Mouse (Mus musculus) kidney, embryonic 16.5 days (tissue): Measurements from ENCODE around the gene Nr2c1. TPM values are rescaled to one million over a fixed set of nuclear protein-coding genes. Genes with fewer than 3 reads are reported as not detected.

ENCODE experiments used
- ATAC-seq: fragments of 200-750 bp; cut with Nextera tagmentation; 2 replicates; pipeline ENCODE4 v1.8.0; 2017; ENCODE audit warnings: moderate TSS enrichment; ENCODE audit not compliant: low FRiP score, low TSS enrichment
- H3K27ac ChIP-seq: fragments of 300-500 bp; sonication (generic); 2 replicates; pipeline ENCODE4 v1.5.1; 2014; ENCODE audit warnings: low read length
- H3K27me3 ChIP-seq: fragments of 300-500 bp; sonication (generic); 2 replicates; pipeline ENCODE4 v1.6.1; 2014; ENCODE audit warnings: low read length, control low read depth, mixed read lengths; ENCODE audit not compliant: insufficient read depth
- H3K36me3 ChIP-seq: fragments of 300-500 bp; sonication (generic); 2 replicates; pipeline ENCODE4 v1.6.1; 2014; ENCODE audit warnings: low read length, control low read depth, mixed read lengths; ENCODE audit not compliant: insufficient read depth
- H3K4me1 ChIP-seq: fragments of 300-500 bp; sonication (generic); 2 replicates; pipeline ENCODE4 v1.6.1; 2014; ENCODE audit warnings: low read length, control low read depth, mixed read lengths; ENCODE audit not compliant: insufficient read depth
- H3K4me2 ChIP-seq: fragments of 300-500 bp; sonication (generic); replicated peaks from 2 replicates; pipeline ENCODE4 v1.6.1; 2014; ENCODE audit warnings: low read depth, low read length
- H3K4me3 ChIP-seq: fragments of 300-500 bp; sonication (generic); 2 replicates; pipeline ENCODE4 v1.5.1; 2014; ENCODE audit warnings: mild to moderate bottlenecking, low read length
- H3K9ac ChIP-seq: fragments of 300-500 bp; sonication (generic); replicated peaks from 2 replicates; pipeline ENCODE4 v1.6.1; 2014; ENCODE audit warnings: low read length
- H3K9me3 ChIP-seq: fragments of 300-500 bp; sonication (generic); 2 replicates; pipeline ENCODE4 v1.6.1; 2016; ENCODE audit warnings: low read length, control low read depth
- WGBS: fragments of 180-500 bp; shearing (Covaris S2); extraction: QIAGEN DNeasy Blood & Tissue Kit; methylation state at CpG from one replicate; pipeline ENCODE4 v1.1.7; 2014; 5-methylcytosine and 5-hydroxymethylcytosine counted together
- polyA plus RNA-seq: library from polyadenylated mRNA; unstranded; fragments of >200 nt; fragmentation: Nextera tagmentation; extraction: Ambion mirVana; gene quantifications from 2 replicates; pipeline ENCODE4 v1.2.1, GENCODE M21; 2015

Nr2c1 gene
- polyA plus RNA-seq, 1 experiment from 2014 or later, result 9.5 TPM

DNA sequence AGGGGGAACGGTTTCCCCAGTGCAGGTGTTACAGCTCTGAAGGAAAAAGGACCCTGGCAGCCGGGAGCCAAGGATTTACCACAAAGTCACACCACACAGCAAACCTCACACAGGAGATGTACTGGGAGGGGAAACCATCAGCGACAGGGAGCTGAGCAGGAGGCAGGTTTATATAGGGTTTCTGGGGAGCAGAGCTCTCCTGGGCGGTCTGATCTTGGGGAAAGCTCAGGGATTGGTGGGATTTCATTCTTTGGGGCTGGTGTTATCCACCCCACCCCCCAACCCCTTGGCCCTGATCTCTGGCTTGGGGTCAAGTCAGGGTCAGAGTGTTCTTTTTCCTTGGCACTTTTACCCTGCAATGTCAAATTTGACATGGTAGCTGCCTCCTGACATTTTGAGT lies 11.6 kb downstream of the Nr2c1 start:
- no peaks in the 10 kb centered on the region for H3K4me1 ChIP-seq
- no peak for ATAC-seq
- no peak overlapping the region for H3K4me3 ChIP-seq
- no peak overlapping the region for H3K27ac ChIP-seq
- H3K27me3 ChIP-seq, result no peaks in the 10 kb centered on the region
- peaks cover 29% of the 10 kb centered on the region for H3K36me3 ChIP-seq
- no peak overlapping the region for H3K4me2 ChIP-seq
- H3K9ac ChIP-seq, result no peak overlapping the region
- WGBS, result 88% methylated on average over 4 of the region's 4 CpGs
- no peaks in the 10 kb centered on the region for H3K9me3 ChIP-seq

DNA sequence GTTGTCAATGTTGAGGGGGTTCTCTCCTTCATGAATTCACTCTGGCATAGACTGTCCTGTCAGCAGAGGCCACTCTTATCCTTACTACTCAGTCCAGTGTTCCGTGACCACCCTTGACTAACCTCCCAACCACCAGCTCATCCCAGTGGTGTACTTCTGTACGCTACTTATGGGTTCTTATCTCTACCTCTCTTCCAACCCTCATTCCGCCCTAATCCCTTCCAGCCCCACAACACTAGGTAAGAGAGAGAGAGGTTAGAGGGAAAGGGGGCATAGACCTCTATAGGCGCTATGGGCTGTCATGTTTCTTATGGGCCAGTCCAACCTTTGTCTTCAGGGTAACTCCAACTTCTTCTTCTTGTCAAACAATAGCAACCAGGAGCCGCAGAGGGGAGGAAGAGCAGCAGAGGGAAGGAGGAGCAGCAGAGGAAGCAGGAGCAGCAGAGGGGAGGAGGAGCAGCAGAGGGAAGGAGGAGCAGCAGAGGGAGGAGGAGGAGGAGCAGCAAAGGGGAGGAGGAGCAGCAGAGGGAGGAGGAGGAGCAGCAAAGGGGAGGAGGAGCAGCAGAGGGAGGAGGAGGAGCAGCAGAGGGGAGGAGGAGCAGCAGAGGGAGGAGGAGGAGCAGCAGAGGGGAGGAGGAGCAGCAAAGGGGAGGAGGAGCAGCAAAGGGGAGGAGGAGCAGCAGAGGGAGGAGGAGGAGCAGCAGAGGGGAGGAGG lies 13.4 kb downstream of the Nr2c1 start:
- no peak for ATAC-seq
- H3K27ac ChIP-seq, result no peak overlapping the region
- H3K9ac ChIP-seq, result no peak overlapping the region
- H3K4me2 ChIP-seq, result no peak overlapping the region
- H3K36me3 ChIP-seq, result peaks cover 34% of the 10 kb centered on the region
- H3K9me3 ChIP-seq, result no peaks in the 10 kb centered on the region
- H3K4me3 ChIP-seq, result no peak overlapping the region
- 91% methylated on average over 5 of the region's 5 CpGs for WGBS
- H3K27me3 ChIP-seq, result no peaks in the 10 kb centered on the region
- no peaks in the 10 kb centered on the region for H3K4me1 ChIP-seq

DNA sequence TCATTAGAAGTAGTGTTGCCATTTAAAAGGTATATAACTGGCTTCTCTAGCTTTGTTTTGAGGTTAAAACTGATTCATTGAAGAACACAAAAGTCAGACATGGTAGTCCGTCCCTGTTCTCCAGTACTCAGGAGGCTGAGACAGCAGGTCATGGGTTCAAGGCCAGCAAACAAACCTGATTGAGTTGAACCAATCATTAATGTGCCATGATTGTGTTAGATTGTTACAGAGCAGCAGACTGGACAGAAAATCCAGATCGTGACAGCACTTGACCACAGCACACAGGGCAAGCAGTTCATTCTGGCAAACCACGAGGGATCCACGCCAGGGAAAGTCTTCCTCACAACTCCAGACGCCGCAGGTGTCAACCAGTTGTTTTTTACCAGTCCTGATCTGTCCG lies 14.2 kb downstream of the Nr2c1 start:
- Histone ChIP-seq H3K9me3 (no peaks in the 10 kb centered on the region), H3K27me3 (no peaks in the 10 kb centered on the region), H3K36me3 (peaks cover 33% of the 10 kb centered on the region), H3K9ac (no peak overlapping the region), H3K27ac (no peak overlapping the region), H3K4me1 (no peaks in the 10 kb centered on the region), H3K4me2 (no peak overlapping the region), H3K4me3 (no peak overlapping the region)
- 94% methylated on average over 7 of the region's 7 CpGs for WGBS
- ATAC-seq, result no peak

DNA sequence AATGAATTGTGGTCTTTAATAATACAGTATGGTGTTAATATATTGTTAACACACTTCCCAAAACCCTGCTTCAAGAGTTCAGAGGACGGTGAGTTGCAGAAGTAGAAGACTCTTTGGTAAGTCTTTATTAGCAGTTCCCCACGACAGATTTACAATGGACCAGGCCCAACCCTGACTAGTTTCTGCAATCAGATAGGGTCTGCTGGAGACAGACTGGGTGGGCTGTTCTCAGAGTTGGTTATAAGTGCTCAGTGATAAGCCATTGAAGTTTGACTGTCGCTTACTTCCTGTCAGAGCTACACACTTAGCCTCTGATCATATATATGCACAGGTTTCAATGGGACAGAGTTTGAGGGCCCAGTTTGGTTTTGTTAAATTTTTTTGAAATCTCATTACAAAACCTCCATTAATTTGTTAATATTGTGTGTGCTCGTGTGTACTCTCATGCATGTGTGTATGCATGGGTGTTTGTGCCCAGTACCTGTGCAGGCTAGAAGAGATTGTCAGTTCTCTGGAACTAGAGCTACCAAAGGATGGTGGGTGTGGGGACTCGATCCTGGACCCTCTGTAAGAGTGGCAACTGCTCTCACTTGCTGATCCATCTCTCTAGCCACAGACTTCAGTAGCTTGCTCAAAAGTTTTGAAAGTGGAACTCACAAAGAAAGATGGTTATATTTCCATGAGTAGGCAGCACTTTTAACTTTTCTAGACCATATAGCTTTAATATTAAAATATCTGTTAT lies 16.5 kb downstream of the Nr2c1 start:
- Histone ChIP-seq H3K27ac (no peak overlapping the region), H3K4me2 (no peak overlapping the region), H3K4me3 (no peak overlapping the region), H3K4me1 (no peaks in the 10 kb centered on the region), H3K36me3 (peaks cover 41% of the 10 kb centered on the region), H3K9me3 (no peaks in the 10 kb centered on the region), H3K9ac (no peak overlapping the region), H3K27me3 (no peaks in the 10 kb centered on the region)
- 76% methylated on average over 5 of the region's 5 CpGs for WGBS
- ATAC-seq, result no peak

DNA sequence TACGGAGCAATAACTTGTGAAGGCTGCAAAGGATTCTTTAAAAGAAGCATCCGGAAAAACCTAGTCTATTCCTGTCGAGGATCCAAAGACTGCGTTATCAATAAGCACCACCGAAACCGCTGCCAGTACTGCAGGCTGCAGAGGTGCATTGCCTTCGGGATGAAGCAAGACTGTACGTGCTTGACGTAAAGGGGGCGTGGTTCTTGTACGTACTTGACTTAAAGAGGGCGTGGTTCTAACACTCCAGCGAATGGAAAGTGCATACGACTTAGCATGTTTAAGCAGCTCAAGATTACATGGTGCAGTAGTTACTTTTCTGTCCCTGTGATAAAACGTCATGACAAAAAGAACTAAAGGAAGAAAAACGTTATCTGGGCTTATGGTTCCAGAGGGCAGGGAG lies 17.6 kb downstream of the Nr2c1 start:
- Histone ChIP-seq H3K4me1 (no peaks in the 10 kb centered on the region), H3K9me3 (0 out of 2 replicates have a peak, but pooled peaks cover 3% of the 10 kb centered on the region), H3K4me3 (no peak overlapping the region), H3K4me2 (no peak overlapping the region), H3K27me3 (no peaks in the 10 kb centered on the region), H3K36me3 (peaks cover 48% of the 10 kb centered on the region), H3K9ac (no peak overlapping the region), H3K27ac (no peak overlapping the region)
- 91% methylated on average over 16 of the region's 16 CpGs for WGBS
- no peak for ATAC-seq

DNA sequence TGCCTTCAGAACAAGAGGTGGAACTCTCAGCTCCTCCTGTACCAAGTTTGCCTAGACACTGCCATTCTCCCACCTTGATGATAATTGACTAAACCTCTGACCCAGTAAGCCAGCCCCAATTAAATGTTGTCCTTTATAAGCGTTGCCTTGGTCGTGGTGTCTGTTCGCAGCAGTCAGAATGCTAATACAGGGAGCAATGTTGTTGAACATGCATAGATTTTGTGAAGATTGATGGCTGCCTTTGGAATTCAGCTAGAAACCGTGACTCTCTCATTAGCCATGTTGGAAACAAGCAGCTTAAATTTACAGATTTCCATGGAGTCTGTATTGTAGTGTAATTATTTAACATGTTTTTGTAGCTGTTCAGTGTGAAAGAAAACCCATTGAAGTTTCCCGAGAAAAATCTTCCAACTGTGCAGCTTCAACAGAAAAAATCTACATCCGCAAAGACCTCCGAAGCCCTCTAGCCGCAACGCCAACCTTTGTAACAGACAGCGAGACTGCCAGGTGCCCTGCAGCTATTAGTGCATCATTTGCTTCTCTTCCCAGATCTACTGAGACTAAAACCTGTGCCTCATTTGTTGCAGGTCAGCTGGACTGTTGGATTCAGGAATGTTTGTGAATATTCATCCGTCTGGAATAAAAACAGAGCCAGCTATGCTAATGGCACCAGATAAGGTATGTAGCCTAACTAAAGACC lies 19.4 kb downstream of the Nr2c1 start:
- Histone ChIP-seq H3K36me3 (peaks cover 48% of the 10 kb centered on the region), H3K4me3 (no peak overlapping the region), H3K9ac (no peak overlapping the region), H3K4me1 (no peaks in the 10 kb centered on the region), H3K27ac (no peak overlapping the region), H3K27me3 (no peaks in the 10 kb centered on the region), H3K4me2 (no peak overlapping the region), H3K9me3 (0 out of 2 replicates have a peak, but pooled peaks cover 3% of the 10 kb centered on the region)
- WGBS, result 92% methylated on average over 11 of the region's 11 CpGs
- ATAC-seq, result no peak

DNA sequence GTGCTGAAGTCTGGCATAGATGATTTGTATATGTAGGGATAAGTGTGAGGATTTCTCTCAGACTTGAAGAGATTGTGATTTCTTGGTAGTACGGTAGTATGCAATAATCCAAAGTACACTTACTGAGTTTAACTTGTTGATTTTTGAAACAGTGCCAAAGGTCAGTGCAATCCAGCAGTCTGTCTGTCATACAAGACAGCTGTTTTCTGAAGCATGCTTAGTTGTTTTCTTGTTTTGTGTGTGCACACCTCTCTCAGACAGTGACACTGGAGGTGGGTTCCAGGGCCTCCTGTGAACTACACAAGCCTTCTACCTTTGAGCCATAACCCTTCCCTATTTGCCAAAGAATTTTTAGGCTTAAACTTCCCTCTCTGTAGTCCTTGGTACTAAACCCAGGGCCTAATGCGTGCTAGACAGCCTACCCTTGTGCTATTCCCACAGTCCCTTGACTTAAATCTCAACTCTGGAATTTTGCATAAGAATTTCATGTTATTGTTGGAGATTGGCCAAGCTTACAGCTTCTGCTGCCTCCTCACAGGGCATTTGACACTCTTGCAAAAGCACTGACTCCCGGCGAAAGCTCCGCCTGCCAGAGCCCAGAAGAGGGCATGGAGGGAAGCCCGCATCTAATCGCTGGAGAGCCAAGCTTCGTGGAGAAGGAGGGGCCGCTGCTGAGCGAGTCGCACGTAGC lies 23.8 kb downstream of the Nr2c1 start:
- Histone ChIP-seq H3K4me1 (no peaks in the 10 kb centered on the region), H3K9me3 (0 out of 2 replicates have a peak, but pooled peaks cover 3% of the 10 kb centered on the region), H3K4me2 (no peak overlapping the region), H3K27me3 (no peaks in the 10 kb centered on the region), H3K9ac (no peak overlapping the region), H3K4me3 (no peak overlapping the region), H3K27ac (no peak overlapping the region), H3K36me3 (peaks cover 58% of the 10 kb centered on the region)
- WGBS, result 53% methylated on average over 12 of the region's 12 CpGs
- ATAC-seq, result no peak; the same call in 1 of the 2 replicates

DNA sequence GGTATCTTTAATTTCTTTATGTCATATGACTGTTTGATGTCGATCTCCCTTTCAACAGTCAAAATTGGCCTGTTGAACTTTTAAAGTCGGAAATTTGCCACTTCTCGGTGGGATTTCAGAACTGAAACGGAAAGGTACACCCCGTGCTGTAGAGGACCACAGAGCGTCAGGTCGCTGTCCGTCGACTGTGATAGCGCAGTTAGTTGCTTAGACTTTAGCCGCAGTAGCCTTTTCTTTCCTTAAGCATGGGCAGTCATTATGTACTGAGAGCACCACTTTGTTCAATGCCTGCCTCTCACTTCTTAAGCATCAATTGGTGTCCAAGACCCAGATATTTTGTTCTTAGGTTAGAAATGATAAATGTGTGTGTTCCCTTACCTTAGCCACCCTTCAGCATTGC lies 24.3 kb downstream of the Nr2c1 start:
- 79% methylated on average over 11 of the region's 11 CpGs for WGBS
- Histone ChIP-seq H3K4me3 (no peak overlapping the region), H3K27ac (no peak overlapping the region), H3K9ac (no peak overlapping the region), H3K9me3 (0 out of 2 replicates have a peak, but pooled peaks cover 3% of the 10 kb centered on the region), H3K36me3 (peaks cover 57% of the 10 kb centered on the region), H3K4me2 (no peak overlapping the region), H3K27me3 (no peaks in the 10 kb centered on the region), H3K4me1 (no peaks in the 10 kb centered on the region)
- no peak for ATAC-seq

DNA sequence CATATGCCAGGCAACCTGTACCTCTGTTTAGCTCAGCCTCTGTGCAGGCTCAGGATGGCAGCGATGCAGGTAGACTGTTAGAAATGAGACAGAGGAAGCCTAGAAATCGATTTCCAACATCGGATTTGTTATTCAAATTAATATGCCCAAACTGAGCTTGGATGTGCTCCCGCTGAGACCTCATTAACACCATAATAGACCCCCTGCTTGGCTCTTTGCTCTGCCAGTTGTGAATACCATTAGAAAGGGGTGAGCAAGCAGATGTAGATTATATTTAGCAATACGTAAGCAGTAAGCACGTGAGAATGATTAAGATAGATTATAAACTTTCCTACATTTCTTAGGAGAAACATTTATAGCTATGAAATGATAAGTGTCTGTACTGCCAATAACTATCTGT lies 24.9 kb downstream of the Nr2c1 start:
- no peak overlapping the region for H3K9ac ChIP-seq
- H3K4me2 ChIP-seq, result no peak overlapping the region
- no peak overlapping the region for H3K27ac ChIP-seq
- 79% methylated on average over 6 of the region's 6 CpGs for WGBS
- peaks cover 51% of the 10 kb centered on the region for H3K36me3 ChIP-seq
- no peak for ATAC-seq
- no peaks in the 10 kb centered on the region for H3K4me1 ChIP-seq
- H3K4me3 ChIP-seq, result no peak overlapping the region
- no peaks in the 10 kb centered on the region for H3K27me3 ChIP-seq
- 0 out of 2 replicates have a peak, but pooled peaks cover 3% of the 10 kb centered on the region for H3K9me3 ChIP-seq
